Comparison of ENCODE assay signal across 9 mouse cellular contexts in genomic region chr11:114038036-114038435, GRCm38 (mm10). TPM values are rescaled to one million over a fixed set of nuclear protein-coding genes. Genes with fewer than 3 reads are reported as not detected.
DNase-seq lines count a peak whose midpoint lies in the region; ATAC-seq and TF ChIP-seq lines count a peak whose summit lies in the region.
"Had no signal": no experiment of that assay in that cellular context is flagged by ENCODE, and none has a peak within 500 bp of the region (broad histone marks: within the 10 kb centered on the region; RNA-seq: fewer than 3 reads in every experiment).

No protein-coding gene starts in this region.

- peak; percentile 34; the same call in 1 of the 2 replicates for ATAC-seq in intestine, embryonic 15.5 days
- ATAC-seq in intestine, postnatal 0 days, result no peak
- ATAC-seq in forebrain, embryonic 13.5 days, result no peak
- ATAC-seq in hindbrain, embryonic 13.5 days (ENCODE audit: low FRiP score), result no peak

- no peaks in the 10 kb centered on the region for H3K27me3 ChIP-seq in intestine, embryonic 15.5 days (replicated peaks)
- H3K27me3 ChIP-seq in intestine, postnatal 0 days (replicated peaks; ENCODE audit: control insufficient read depth, insufficient read depth, low read length), result no peaks in the 10 kb centered on the region
- no peaks in the 10 kb centered on the region for H3K27me3 ChIP-seq in forebrain, embryonic 13.5 days
- no peaks in the 10 kb centered on the region for H3K27me3 ChIP-seq in hindbrain, embryonic 13.5 days
- H3K27me3 ChIP-seq: limb, embryonic 15.5 days had no signal

- no peaks in the 10 kb centered on the region for H3K36me3 ChIP-seq in intestine, embryonic 15.5 days
- no peaks in the 10 kb centered on the region for H3K36me3 ChIP-seq in intestine, postnatal 0 days (ENCODE audit: control insufficient read depth, insufficient read depth)
- no peaks in the 10 kb centered on the region for H3K36me3 ChIP-seq in forebrain, embryonic 13.5 days (ENCODE audit: poor library complexity, severe bottlenecking)
- H3K36me3 ChIP-seq in hindbrain, embryonic 13.5 days, result no peaks in the 10 kb centered on the region
- H3K36me3 ChIP-seq: limb, embryonic 15.5 days had no signal

- peaks cover 16% of the 10 kb centered on the region for H3K4me1 ChIP-seq in intestine, embryonic 15.5 days (replicated peaks)
- no peaks in the 10 kb centered on the region; the same call in 1 of the 2 replicates for H3K4me1 ChIP-seq in intestine, postnatal 0 days (replicated peaks; ENCODE audit: control insufficient read depth, insufficient read depth, low read length)
- H3K4me1 ChIP-seq in forebrain, embryonic 13.5 days, result peaks cover 17% of the 10 kb centered on the region
- H3K4me1 ChIP-seq in hindbrain, embryonic 13.5 days (replicated peaks), result peaks cover 35% of the 10 kb centered on the region

- no peak overlapping the region for H3K4me3 ChIP-seq in intestine, embryonic 15.5 days (replicated peaks)
- H3K4me3 ChIP-seq in intestine, postnatal 0 days (ENCODE audit: low read depth, low read length), result no peak overlapping the region
- no peak overlapping the region for H3K4me3 ChIP-seq in forebrain, embryonic 13.5 days
- H3K4me3 ChIP-seq in hindbrain, embryonic 13.5 days, result no peak overlapping the region
- H3K4me3 ChIP-seq: limb, embryonic 15.5 days had no signal

- peak; percentile 81 to 88 for DNase-seq in adrenal gland, adult (ENCODE audit: inconsistent age in 2 of 2, low spot score in 1 of 2)
- peak; percentile 60 for DNase-seq in layer of hippocampus, adult 11-12 months (ENCODE audit: low spot score)
- DNase-seq in lung, postnatal 14 days, result peak; percentile 18
- no peak for DNase-seq in adipocyte (ENCODE audit: low spot score)

- H3K9ac ChIP-seq in intestine, embryonic 15.5 days, result no peak overlapping the region
- H3K9ac ChIP-seq in intestine, postnatal 0 days (ENCODE audit: low read depth, low read length), result no peak overlapping the region
- no peak overlapping the region for H3K9ac ChIP-seq in forebrain, embryonic 13.5 days
- no peak overlapping the region for H3K9ac ChIP-seq in hindbrain, embryonic 13.5 days
- H3K9ac ChIP-seq: limb, embryonic 15.5 days had no signal

- H3K4me2 ChIP-seq in intestine, embryonic 15.5 days (replicated peaks), result no peak overlapping the region
- no peak overlapping the region for H3K4me2 ChIP-seq in intestine, postnatal 0 days (replicated peaks; ENCODE audit: low read depth)
- H3K4me2 ChIP-seq in forebrain, embryonic 13.5 days, result no peak overlapping the region
- no peak overlapping the region for H3K4me2 ChIP-seq in hindbrain, embryonic 13.5 days
- H3K4me2 ChIP-seq: limb, embryonic 15.5 days had no signal

- WGBS in intestine, embryonic 15.5 days, result 57% methylated on average over 8 of the region's 8 CpGs
- 38% methylated on average over 8 of the region's 8 CpGs for WGBS in intestine, postnatal 0 days
- WGBS in forebrain, embryonic 13.5 days, result 89% methylated on average over 8 of the region's 8 CpGs
- 73% methylated on average over 8 of the region's 8 CpGs for WGBS in hindbrain, embryonic 13.5 days

- H3K27ac ChIP-seq in intestine, embryonic 15.5 days, result no peak overlapping the region
- H3K27ac ChIP-seq in intestine, postnatal 0 days (ENCODE audit: low read depth, low read length), result no peak overlapping the region
- no peak overlapping the region for H3K27ac ChIP-seq in forebrain, embryonic 13.5 days
- H3K27ac ChIP-seq in hindbrain, embryonic 13.5 days, result no peak overlapping the region
- H3K27ac ChIP-seq: limb, embryonic 15.5 days had no signal

- H3K9me3 ChIP-seq in intestine, embryonic 15.5 days, result no peaks in the 10 kb centered on the region
- H3K9me3 ChIP-seq in intestine, postnatal 0 days (ENCODE audit: control insufficient read depth), result no peaks in the 10 kb centered on the region
- H3K9me3 ChIP-seq in forebrain, embryonic 13.5 days (replicated peaks), result no peaks in the 10 kb centered on the region
- H3K9me3 ChIP-seq in hindbrain, embryonic 13.5 days, result no peaks in the 10 kb centered on the region
- H3K9me3 ChIP-seq: limb, embryonic 15.5 days had no signal

- no peak for TF ChIP-seq CTCF in intestine, postnatal 0 days (IDR thresholded peaks at IDR 0.05; ENCODE audit: low read depth)

RNA-seq across cellular contexts. Expression of gene Sdk2, which starts 28.8 kb away (rescaled TPM):
- 2.1 and 2.2 TPM in 2 replicates for polyA plus RNA-seq in intestine, embryonic 15.5 days (2015; fragmentation: Nextera tagmentation; extraction: Ambion mirVana)
- polyA plus RNA-seq in intestine, postnatal 0 days (2015; fragmentation: Nextera tagmentation; extraction: Ambion mirVana), result 0.61 and 0.66 TPM in 2 replicates
- polyA plus RNA-seq in forebrain, embryonic 13.5 days (2015; fragmentation: Nextera tagmentation; extraction: Ambion mirVana), result 1.6 and 1.8 TPM in 2 replicates
- 4.2 TPM in 2 replicates for polyA plus RNA-seq in hindbrain, embryonic 13.5 days (2015; fragmentation: Nextera tagmentation; extraction: Ambion mirVana)
